Mouse (Mus musculus): ENCODE data around the gene Ankrd11. TPM values are rescaled to one million over a fixed set of nuclear protein-coding genes. Genes with fewer than 3 reads are reported as not detected.

Gene Ankrd11
- polyA plus RNA-seq, 1 experiment from 2014 or later = 49.9 TPM

DNA sequence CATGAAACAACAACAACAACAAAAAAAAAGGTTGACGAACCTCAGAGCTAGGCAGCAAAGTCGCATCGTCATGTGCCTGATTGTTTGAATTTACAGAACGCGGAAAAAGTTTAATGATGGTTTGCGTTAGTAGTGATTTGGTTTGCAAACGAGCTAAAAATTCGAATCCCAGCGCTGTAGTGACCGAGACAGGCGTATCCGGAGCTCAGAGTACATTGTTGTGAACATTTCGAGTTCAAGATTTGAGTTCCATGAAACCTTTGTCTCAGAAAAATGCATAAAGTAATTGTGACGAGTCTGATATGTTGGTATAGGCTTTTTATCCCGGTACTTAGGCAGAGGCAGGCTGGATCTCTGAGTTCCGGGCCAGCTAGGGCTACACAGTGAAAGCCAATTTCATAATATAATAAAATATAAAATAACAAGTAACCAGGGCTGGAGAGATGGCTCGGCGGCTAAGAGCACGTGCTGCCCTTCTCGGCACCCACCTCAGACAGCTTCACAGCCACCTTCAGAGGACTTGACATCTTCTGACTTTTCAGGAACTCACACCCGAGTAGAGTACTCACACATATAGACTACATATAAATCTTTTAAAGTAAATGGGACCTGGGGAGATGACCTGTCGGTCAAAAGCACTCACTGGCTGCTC, 1.0 kb upstream of the Ankrd11 start:
- DNase-seq (ENCODE audit: low spot score) (no peak), ATAC-seq (ENCODE audit: low FRiP score) (no peak)
- Histone ChIP-seq H3K27ac (peak overlapping the region; percentile 97), H3K9ac (peak overlapping the region; percentile 88), H3K9me3 (ENCODE audit: control insufficient read depth, low read length) (no peaks in the 10 kb centered on the region), H3K36me3 (replicated peaks; ENCODE audit: control insufficient read depth, insufficient read depth) (peaks cover 6% of the 10 kb centered on the region; the same call in 1 of the 2 replicates), H3K27me3 (ENCODE audit: control insufficient read depth, insufficient read depth, low read length) (no peaks in the 10 kb centered on the region), H3K4me1 (replicated peaks; ENCODE audit: control insufficient read depth, insufficient read depth, low read length) (peaks cover 36% of the 10 kb centered on the region), H3K4me3 (replicated peaks; ENCODE audit: low read length) (peak overlapping the region; percentile 100), H3K4me2 (replicated peaks) (peak overlapping the region; percentile 90)
- WGBS = 26% methylated on average over 22 of the region's 22 CpGs

- Histone ChIP-seq H3K4me3 (replicated peaks; ENCODE audit: low read length) (peak overlapping the region; percentile 100), H3K27me3 (ENCODE audit: control insufficient read depth, insufficient read depth, low read length) (no peaks in the 10 kb centered on the region), H3K36me3 (replicated peaks; ENCODE audit: control insufficient read depth, insufficient read depth) (peaks cover 6% of the 10 kb centered on the region; the same call in 1 of the 2 replicates), H3K27ac (peak overlapping the region; percentile 91), H3K9ac (peak overlapping the region; percentile 99), H3K4me1 (replicated peaks; ENCODE audit: control insufficient read depth, insufficient read depth, low read length) (peaks cover 36% of the 10 kb centered on the region), H3K4me2 (replicated peaks) (peak overlapping the region; percentile 65), H3K9me3 (ENCODE audit: control insufficient read depth, low read length) (no peaks in the 10 kb centered on the region)
- under 1% methylated on average over 30 of the region's 60 CpGs for WGBS
- DNase-seq (ENCODE audit: low spot score) = no peak
- no peak; the same call in 1 of the 2 replicates for ATAC-seq (ENCODE audit: low FRiP score)
Observed at GRCm38 (mm10) chr8:123041774-123042105, 337 bp downstream of the Ankrd11 start.

- ATAC-seq (ENCODE audit: low FRiP score) = no peak
- no peaks in the 10 kb centered on the region for H3K9me3 ChIP-seq (ENCODE audit: control insufficient read depth, low read length)
- peak overlapping the region; percentile 65 for H3K4me2 ChIP-seq (replicated peaks)
- peaks cover 6% of the 10 kb centered on the region; the same call in 1 of the 2 replicates for H3K36me3 ChIP-seq (replicated peaks; ENCODE audit: control insufficient read depth, insufficient read depth)
- peaks cover 36% of the 10 kb centered on the region for H3K4me1 ChIP-seq (replicated peaks; ENCODE audit: control insufficient read depth, insufficient read depth, low read length)
- H3K27me3 ChIP-seq (ENCODE audit: control insufficient read depth, insufficient read depth, low read length) = no peaks in the 10 kb centered on the region
- DNase-seq (ENCODE audit: low spot score) = peak; percentile 52
- WGBS = 1% methylated on average over 58 of the region's 71 CpGs
- peak overlapping the region; percentile 99 for H3K9ac ChIP-seq
- peak overlapping the region; percentile 91 for H3K27ac ChIP-seq
- H3K4me3 ChIP-seq (replicated peaks; ENCODE audit: low read length) = peak overlapping the region; percentile 100
Observed at GRCm38 (mm10) chr8:123041008-123041773, 886 bp downstream of the Ankrd11 start.

GRCm38 (mm10) chr8:123040110-123040650, 1.9 kb downstream of the Ankrd11 start:
- H3K27me3 ChIP-seq (ENCODE audit: control insufficient read depth, insufficient read depth, low read length) = no peaks in the 10 kb centered on the region
- ATAC-seq (ENCODE audit: low FRiP score) (no peak), DNase-seq (ENCODE audit: low spot score) (no peak)
- H3K9ac ChIP-seq = peak overlapping the region; percentile 99
- WGBS = 3% methylated on average over 4 of the region's 4 CpGs
- peak overlapping the region; percentile 100 for H3K4me3 ChIP-seq (replicated peaks; ENCODE audit: low read length)
- H3K4me2 ChIP-seq (replicated peaks) = peak overlapping the region; percentile 65
- H3K27ac ChIP-seq = peak overlapping the region; percentile 91; the same call in 1 of the 2 replicates
- 0 out of 2 replicates have a peak, but pooled peaks cover under 1% of the 10 kb centered on the region for H3K36me3 ChIP-seq (replicated peaks; ENCODE audit: control insufficient read depth, insufficient read depth)
- no peaks in the 10 kb centered on the region for H3K9me3 ChIP-seq (ENCODE audit: control insufficient read depth, low read length)
- H3K4me1 ChIP-seq (replicated peaks; ENCODE audit: control insufficient read depth, insufficient read depth, low read length) = peaks cover 36% of the 10 kb centered on the region

- DNase-seq (ENCODE audit: low spot score) = peak; percentile 33
Observed at GRCm38 (mm10) chr8:123039376-123040109, 2.5 kb downstream of the Ankrd11 start.

GRCm38 (mm10) chr8:123038351-123038750, 3.7 kb downstream of the Ankrd11 start:
- no peak overlapping the region for H3K4me2 ChIP-seq (replicated peaks)
- H3K27ac ChIP-seq = no peak overlapping the region
- no peak for ATAC-seq (ENCODE audit: low FRiP score)
- H3K27me3 ChIP-seq (ENCODE audit: control insufficient read depth, insufficient read depth, low read length) = no peaks in the 10 kb centered on the region
- 61% methylated on average over 2 of the region's 2 CpGs for WGBS
- H3K4me3 ChIP-seq (replicated peaks; ENCODE audit: low read length) = no peak overlapping the region
- no peaks in the 10 kb centered on the region for H3K9me3 ChIP-seq (ENCODE audit: control insufficient read depth, low read length)
- no peak for DNase-seq (ENCODE audit: low spot score)
- peaks cover 34% of the 10 kb centered on the region for H3K4me1 ChIP-seq (replicated peaks; ENCODE audit: control insufficient read depth, insufficient read depth, low read length)
- no peaks in the 10 kb centered on the region for H3K36me3 ChIP-seq (replicated peaks; ENCODE audit: control insufficient read depth, insufficient read depth)
- H3K9ac ChIP-seq = no peak overlapping the region

More at GRCm38 (mm10) chr8:123039376-123040109, 2.5 kb downstream of the Ankrd11 start:
- no peak for ATAC-seq (ENCODE audit: low FRiP score)
- no peak overlapping the region for H3K9ac ChIP-seq
- H3K4me2 ChIP-seq (replicated peaks) = peak overlapping the region; percentile 65
- no peaks in the 10 kb centered on the region for H3K27me3 ChIP-seq (ENCODE audit: control insufficient read depth, insufficient read depth, low read length)
- H3K36me3 ChIP-seq (replicated peaks; ENCODE audit: control insufficient read depth, insufficient read depth) = no peaks in the 10 kb centered on the region
- no peak overlapping the region for H3K27ac ChIP-seq
- H3K4me3 ChIP-seq (replicated peaks; ENCODE audit: low read length) = peak overlapping the region; percentile 100
- peaks cover 39% of the 10 kb centered on the region for H3K4me1 ChIP-seq (replicated peaks; ENCODE audit: control insufficient read depth, insufficient read depth, low read length)
- WGBS = 22% methylated on average over 11 of the region's 11 CpGs
- no peaks in the 10 kb centered on the region for H3K9me3 ChIP-seq (ENCODE audit: control insufficient read depth, low read length)

GRCm38 (mm10) chr8:123037487-123037886, 4.6 kb downstream of the Ankrd11 start:
- DNase-seq (ENCODE audit: low spot score) = no peak
- Histone ChIP-seq H3K36me3 (replicated peaks; ENCODE audit: control insufficient read depth, insufficient read depth) (no peaks in the 10 kb centered on the region), H3K27me3 (ENCODE audit: control insufficient read depth, insufficient read depth, low read length) (no peaks in the 10 kb centered on the region), H3K4me1 (replicated peaks; ENCODE audit: control insufficient read depth, insufficient read depth, low read length) (peaks cover 30% of the 10 kb centered on the region), H3K4me2 (replicated peaks) (no peak overlapping the region), H3K4me3 (replicated peaks; ENCODE audit: low read length) (no peak overlapping the region), H3K9ac (no peak overlapping the region), H3K27ac (no peak overlapping the region), H3K9me3 (ENCODE audit: control insufficient read depth, low read length) (no peaks in the 10 kb centered on the region)
- WGBS = 86% methylated on average over 11 of the region's 11 CpGs
- ATAC-seq (ENCODE audit: low FRiP score) = no peak

GRCm38 (mm10) chr8:123036956-123037355, 5.1 kb downstream of the Ankrd11 start:
- Histone ChIP-seq H3K27ac (no peak overlapping the region), H3K9ac (no peak overlapping the region), H3K4me3 (replicated peaks; ENCODE audit: low read length) (no peak overlapping the region), H3K27me3 (ENCODE audit: control insufficient read depth, insufficient read depth, low read length) (no peaks in the 10 kb centered on the region), H3K4me2 (replicated peaks) (no peak overlapping the region), H3K36me3 (replicated peaks; ENCODE audit: control insufficient read depth, insufficient read depth) (no peaks in the 10 kb centered on the region), H3K4me1 (replicated peaks; ENCODE audit: control insufficient read depth, insufficient read depth, low read length) (peaks cover 30% of the 10 kb centered on the region), H3K9me3 (ENCODE audit: control insufficient read depth, low read length) (no peaks in the 10 kb centered on the region)
- 60% methylated on average over 3 of the region's 3 CpGs for WGBS
- ATAC-seq (ENCODE audit: low FRiP score) (no peak), DNase-seq (ENCODE audit: low spot score) (no peak)

- H3K9ac ChIP-seq = no peak overlapping the region
- no peak for ATAC-seq (ENCODE audit: low FRiP score)
- H3K36me3 ChIP-seq (replicated peaks; ENCODE audit: control insufficient read depth, insufficient read depth) = no peaks in the 10 kb centered on the region
- no peak overlapping the region for H3K4me3 ChIP-seq (replicated peaks; ENCODE audit: low read length)
- H3K9me3 ChIP-seq (ENCODE audit: control insufficient read depth, low read length) = no peaks in the 10 kb centered on the region
- no peak for DNase-seq (ENCODE audit: low spot score)
- H3K27me3 ChIP-seq (ENCODE audit: control insufficient read depth, insufficient read depth, low read length) = no peaks in the 10 kb centered on the region
- no peak overlapping the region for H3K27ac ChIP-seq
- peaks cover 14% of the 10 kb centered on the region for H3K4me1 ChIP-seq (replicated peaks; ENCODE audit: control insufficient read depth, insufficient read depth, low read length)
- 88% methylated on average over 6 of the region's 6 CpGs for WGBS
- no peak overlapping the region for H3K4me2 ChIP-seq (replicated peaks)
Observed at GRCm38 (mm10) chr8:123034171-123034570, 7.9 kb downstream of the Ankrd11 start.

Measured in hindbrain, embryonic 14.5 days (tissue).